Mouse (Mus musculus) G1E (cell line): ENCODE measurements around the gene Nefh. TPM values are rescaled to one million over a fixed set of nuclear protein-coding genes. Genes with fewer than 3 reads are reported as not detected.

Experiments
- ATAC-seq: 2 replicates; pipeline ENCODE4 v1.8.0; 2016; ENCODE audit warnings: mild to moderate bottlenecking; ENCODE audit not compliant: insufficient number of reproducible peaks, poor library complexity, low FRiP score, severe bottlenecking; ENCODE audit errors: extremely low read depth
- DNase-seq: peaks from one replicate; pipeline ENCODE4 v3.0.0; 2012; ENCODE audit warnings: low spot score
- H3K27me3 ChIP-seq: 2 replicates; pipeline ENCODE4 v1.6.1; 2012; ENCODE audit warnings: mild to moderate bottlenecking, low read length, inconsistent platforms; ENCODE audit not compliant: insufficient read depth
- H3K36me3 ChIP-seq: replicated peaks from 2 replicates; pipeline ENCODE3; 2012; ENCODE audit warnings: mild to moderate bottlenecking, inconsistent platforms
- H3K4me1 ChIP-seq: 2 replicates; pipeline ENCODE4 v1.6.1; 2012; ENCODE audit warnings: low read depth, low read length, inconsistent platforms, mixed read lengths; ENCODE audit not compliant: insufficient read depth
- H3K4me3 ChIP-seq: 2 replicates; pipeline ENCODE4 v1.5.1; 2012; ENCODE audit warnings: low read depth, mild to moderate bottlenecking, inconsistent platforms, low read length, moderate library complexity, mixed read lengths
- H3K9me3 ChIP-seq: replicated peaks from 2 replicates; pipeline ENCODE4 v1.6.1; 2012; ENCODE audit warnings: inconsistent platforms
- CTCF ChIP-seq: IDR thresholded peaks from 2 replicates; pipeline ENCODE4 v1.5.1; 2012; ENCODE audit warnings: low read depth, low read length, inconsistent platforms, mixed read lengths
- GATA1 ChIP-seq: IDR thresholded peaks from 2 replicates; pipeline ENCODE4 v1.6.1; 2012; ENCODE audit warnings: borderline replicate concordance, low read length, inconsistent platforms, mixed read lengths
- GATA2 ChIP-seq: IDR thresholded peaks from 2 replicates; pipeline ENCODE4 v1.6.1; 2012; ENCODE audit warnings: low read depth, low read length, inconsistent platforms, borderline replicate concordance
- POLR2AphosphoS5 ChIP-seq: IDR thresholded peaks from 2 replicates; pipeline ENCODE4 v1.6.1; 2012; ENCODE audit warnings: low read depth, low read length, inconsistent platforms; ENCODE audit not compliant: insufficient replicate concordance
- TAL1 ChIP-seq: conservative IDR thresholded peaks from 2 replicates; pipeline ENCODE4 v1.6.1; 2012; ENCODE audit warnings: low read depth, low read length, inconsistent platforms, mixed read lengths
- polyA plus RNA-seq: library from polyadenylated mRNA; stranded (reverse); fragments of >175 nt; gene quantifications from 2 replicates; pipeline ENCODE4 v1.2.3, GENCODE M21; 2012
- total RNA-seq, 2 experiments: library from RNA; stranded (forward) in 1 of 2; stranded (reverse) in 1 of 2; fragments of 200-1000 nt in 1 of 2; fragments of >200 nt in 1 of 2; fragmentation: Nextera tagmentation in 1 of 2; gene quantifications; 2 replicates each; pipeline ENCODE4 v1.2.3; 2014 to 2017

The Nefh gene
- total and polyA plus RNA-seq, 3 experiments, result 49.4 to 179 (median 56.4) TPM

DNA sequence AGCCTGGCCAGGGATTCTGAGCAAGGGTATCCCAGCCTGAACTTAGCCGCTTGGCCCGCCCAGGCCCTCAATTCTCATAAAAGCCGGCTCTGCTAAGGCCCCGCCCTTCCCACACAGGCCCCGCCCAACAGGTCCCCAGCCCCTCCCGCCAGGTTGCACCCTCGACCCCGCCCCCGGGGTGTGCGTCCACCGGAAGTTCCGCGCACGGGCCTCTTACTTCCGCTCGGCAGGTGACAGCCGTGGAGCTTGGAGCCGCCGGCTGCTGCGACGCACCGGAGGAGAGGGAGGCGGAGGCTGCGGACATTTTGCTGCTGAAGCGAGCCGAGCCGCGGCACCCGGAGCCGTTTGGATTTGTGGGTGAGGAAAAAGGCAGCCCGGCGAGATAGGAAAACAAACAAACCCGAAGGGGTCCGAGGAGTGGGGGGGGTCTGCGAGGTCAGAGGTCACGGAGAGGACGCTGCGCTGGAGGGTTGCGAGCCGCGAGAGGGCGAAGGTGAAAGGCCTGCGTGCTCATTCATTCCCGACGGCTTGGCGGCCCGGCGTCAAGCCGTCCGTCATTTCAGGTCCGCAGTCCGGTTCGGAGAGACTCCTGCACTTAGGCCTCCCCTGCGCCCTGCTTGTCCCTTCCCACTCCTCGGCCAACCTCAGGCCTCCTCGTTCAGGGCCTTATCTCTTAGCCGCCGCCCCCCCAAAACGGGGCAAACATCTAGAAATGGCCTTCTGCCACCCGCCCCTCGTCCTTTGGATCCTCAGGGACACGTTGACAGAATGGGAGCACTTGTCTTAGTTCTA, 39.0 kb upstream of the Nefh start, which contains the start of gene Ap1b1:
Ap1b1 (plus strand) TSS at position 130 of the 792 bp plus-strand sequence.
- no peak for TF ChIP-seq GATA1
- no peak for TF ChIP-seq CTCF
- no peak for TF ChIP-seq POLR2AphosphoS5
- no peak for TF ChIP-seq TAL1
- no peak for TF ChIP-seq GATA2
- H3K4me1 ChIP-seq, result peaks cover 83% of the 10 kb centered on the region
- H3K4me3 ChIP-seq, result peak within 1 kb of the TSS; percentile 86
- DNase-seq (peak; percentile 80), ATAC-seq (peak; percentile 36)
- no peaks in the 10 kb centered on the region; the same call in 1 of the 2 replicates for H3K27me3 ChIP-seq
- H3K9me3 ChIP-seq, result no peaks in the 10 kb centered on the region
- H3K36me3 ChIP-seq, result peaks cover 36% of the 10 kb centered on the region

GRCm38 (mm10) chr11:4984799-4985198, 36.9 kb upstream of the Nefh start:
- ATAC-seq (peak; percentile 23), DNase-seq (peak; percentile 33)
- TF ChIP-seq CTCF (no peak), TAL1 (no peak), POLR2AphosphoS5 (no peak), GATA1 (no peak), GATA2 (no peak)
- H3K4me3 ChIP-seq, result peak overlapping the region; percentile 54; the same call in 1 of the 2 replicates
- H3K27me3 ChIP-seq, result no peaks in the 10 kb centered on the region
- H3K9me3 ChIP-seq, result no peaks in the 10 kb centered on the region
- peaks cover 15% of the 10 kb centered on the region for H3K36me3 ChIP-seq
- H3K4me1 ChIP-seq, result peaks cover 66% of the 10 kb centered on the region

GRCm38 (mm10) chr11:4984249-4984648, 36.4 kb upstream of the Nefh start:
- Histone ChIP-seq H3K27me3 (no peaks in the 10 kb centered on the region), H3K4me3 (no peak overlapping the region; the same call in 1 of the 2 replicates), H3K4me1 (peaks cover 61% of the 10 kb centered on the region), H3K9me3 (no peaks in the 10 kb centered on the region), H3K36me3 (peaks cover 11% of the 10 kb centered on the region)
- TF ChIP-seq GATA2 (no peak), CTCF (peak; percentile 42)
- ATAC-seq, result no peak
- peak; percentile 29 for DNase-seq

DNA sequence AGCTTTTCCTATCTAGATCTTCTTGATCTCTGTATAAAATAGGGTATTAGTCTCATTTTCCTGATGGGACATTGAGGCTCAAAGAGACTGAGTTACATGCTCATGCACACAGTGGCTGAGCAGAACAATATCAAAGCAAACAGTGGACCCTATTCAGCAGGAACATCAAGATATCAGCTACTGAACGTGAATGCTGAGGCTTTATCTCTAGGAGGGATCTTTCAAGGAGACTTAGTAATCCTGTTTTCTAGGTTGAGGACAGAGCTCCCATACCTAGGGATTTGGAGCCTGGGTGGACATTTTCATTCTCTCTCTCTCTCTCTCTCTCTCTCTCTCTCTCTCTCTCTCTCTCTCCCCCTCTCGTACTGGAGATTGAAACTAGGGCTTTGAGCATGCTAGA, 35.7 kb upstream of the Nefh start:
- H3K4me3 ChIP-seq, result no peak overlapping the region; the same call in 1 of the 2 replicates
- TF ChIP-seq TAL1 (no peak), POLR2AphosphoS5 (no peak), GATA2 (no peak), CTCF (no peak), GATA1 (no peak)
- peaks cover 54% of the 10 kb centered on the region for H3K4me1 ChIP-seq
- DNase-seq (no peak), ATAC-seq (no peak)
- H3K27me3 ChIP-seq, result no peaks in the 10 kb centered on the region
- peaks cover 4% of the 10 kb centered on the region for H3K36me3 ChIP-seq
- no peaks in the 10 kb centered on the region for H3K9me3 ChIP-seq

DNA sequence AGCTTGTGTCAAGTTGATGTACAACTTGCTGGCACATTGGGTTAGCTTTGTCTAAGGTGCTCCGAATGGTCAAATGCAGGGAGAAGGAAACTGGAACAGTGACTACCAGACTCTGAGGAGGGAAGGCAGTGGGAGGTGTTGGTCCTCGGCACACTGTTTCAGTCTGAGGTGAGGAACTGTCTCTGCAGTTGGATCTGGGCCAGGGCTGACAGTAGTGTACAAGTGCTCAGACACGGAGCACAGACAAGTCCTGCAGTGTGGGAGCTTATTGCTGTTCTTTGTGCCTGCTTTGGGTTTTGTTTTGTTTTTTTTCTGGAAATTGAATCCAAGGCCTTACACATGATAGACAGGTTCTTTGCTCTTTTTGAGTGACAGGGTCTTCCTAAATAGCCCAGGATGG, 35.1 kb upstream of the Nefh start:
- H3K4me1 ChIP-seq, result peaks cover 48% of the 10 kb centered on the region
- TF ChIP-seq CTCF, result no peak
- TF ChIP-seq POLR2AphosphoS5, result no peak
- TF ChIP-seq TAL1, result no peak
- TF ChIP-seq GATA1, result no peak
- H3K27me3 ChIP-seq, result no peaks in the 10 kb centered on the region
- no peaks in the 10 kb centered on the region for H3K36me3 ChIP-seq
- H3K9me3 ChIP-seq, result no peaks in the 10 kb centered on the region
- no peak overlapping the region for H3K4me3 ChIP-seq
- ATAC-seq (no peak), DNase-seq (no peak)

GRCm38 (mm10) chr11:4975623-4976022, 27.8 kb upstream of the Nefh start:
- TF ChIP-seq POLR2AphosphoS5 (no peak), TAL1 (no peak), CTCF (peak; percentile 88)
- peak; percentile 80 for DNase-seq
- peaks cover 36% of the 10 kb centered on the region for H3K4me1 ChIP-seq

More at GRCm38 (mm10) chr11:4975623-4976022, 27.8 kb upstream of the Nefh start:
- no peaks in the 10 kb centered on the region for H3K27me3 ChIP-seq
- H3K4me3 ChIP-seq, result no peak overlapping the region
- ATAC-seq, result peak; percentile 30; the same call in 1 of the 2 replicates
- no peaks in the 10 kb centered on the region for H3K36me3 ChIP-seq
- no peaks in the 10 kb centered on the region for H3K9me3 ChIP-seq
